Mouse (Mus musculus) B cell, adult 2 months (primary cell): Measurements from ENCODE around the gene Tigd3.
"Not testable (repeated sequence)": the region's sequence is repeated elsewhere in the genome, so short reads cannot be mapped to it uniquely, and the experiment has no call there.

Experiments
- DNase-seq, 2 experiments: peaks; one replicate each; pipeline ENCODE4 v3.0.0; 2022

Gene Tigd3

DNA sequence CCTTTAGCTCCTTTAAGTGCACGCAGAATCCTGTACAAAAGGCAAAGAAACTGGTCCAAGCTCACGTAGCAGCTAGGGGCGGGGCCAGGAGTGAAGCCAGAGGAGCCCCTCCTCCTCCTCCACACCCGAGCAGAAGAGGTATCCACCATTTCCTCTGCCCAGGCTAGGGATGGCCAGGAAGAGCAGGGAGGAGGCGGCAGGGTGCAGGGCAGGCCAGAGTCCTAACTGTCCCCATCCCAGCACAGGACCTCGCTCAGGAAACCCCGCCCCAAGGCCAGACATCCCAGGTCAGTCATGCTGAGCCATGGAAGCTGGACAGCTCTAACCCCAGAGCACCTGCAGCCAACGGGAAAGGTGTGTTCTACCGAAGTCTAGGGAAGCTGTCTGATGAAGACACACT, 27.8 kb upstream of the Tigd3 start:
- no peak for DNase-seq

GRCm38 (mm10) chr19:5913007-5913719, 19.2 kb upstream of the Tigd3 start, which contains the start of gene Dpf2:
Gene Dpf2, minus strand, starts transcription at chr19:5913010.
- no peak for DNase-seq

DNA sequence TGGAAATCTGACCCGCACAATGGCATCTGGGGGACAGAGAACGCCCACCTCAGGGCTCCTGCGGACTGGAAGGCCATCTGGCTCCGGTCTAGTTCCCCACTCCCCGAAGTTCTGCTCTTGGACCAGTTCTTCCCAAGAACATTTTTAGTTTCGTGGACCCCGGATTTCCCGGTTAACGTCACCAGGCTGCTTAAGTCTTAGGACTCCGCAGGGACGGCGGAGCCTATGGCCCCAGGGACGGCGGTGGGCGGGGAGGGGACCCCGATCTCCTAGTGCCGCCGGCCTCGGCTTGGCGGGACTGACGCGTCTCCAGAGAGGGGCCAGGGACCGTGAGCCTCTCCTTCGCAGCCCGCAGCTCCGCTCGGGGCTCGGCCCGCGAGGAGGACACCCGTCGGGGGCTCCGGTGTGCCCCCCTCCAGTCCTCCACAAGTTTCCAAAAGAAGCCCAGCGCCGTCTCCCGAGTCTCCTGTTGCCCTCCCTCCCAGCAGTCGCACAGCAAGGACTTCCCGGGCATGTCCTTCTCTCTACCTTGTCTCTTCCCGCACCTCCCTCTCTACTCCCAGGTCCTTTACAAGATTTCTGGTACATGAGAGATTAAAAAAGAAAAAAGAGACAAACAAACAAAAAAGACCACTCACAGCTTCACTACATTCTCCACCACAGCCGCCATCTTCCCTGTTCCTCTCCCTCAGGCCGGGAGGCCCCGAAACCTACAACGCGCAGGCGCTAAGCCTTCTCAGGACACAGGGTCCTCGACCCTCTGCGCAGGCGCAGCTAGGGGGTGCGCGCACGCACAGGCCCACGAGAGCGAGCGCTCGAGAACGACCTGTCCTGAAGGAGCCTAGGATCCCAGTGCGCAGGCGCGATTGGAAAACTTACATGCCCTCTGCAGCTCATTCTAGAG, 18.4 kb upstream of the Tigd3 start:
- DNase-seq, result peak; percentile 97

DNA sequence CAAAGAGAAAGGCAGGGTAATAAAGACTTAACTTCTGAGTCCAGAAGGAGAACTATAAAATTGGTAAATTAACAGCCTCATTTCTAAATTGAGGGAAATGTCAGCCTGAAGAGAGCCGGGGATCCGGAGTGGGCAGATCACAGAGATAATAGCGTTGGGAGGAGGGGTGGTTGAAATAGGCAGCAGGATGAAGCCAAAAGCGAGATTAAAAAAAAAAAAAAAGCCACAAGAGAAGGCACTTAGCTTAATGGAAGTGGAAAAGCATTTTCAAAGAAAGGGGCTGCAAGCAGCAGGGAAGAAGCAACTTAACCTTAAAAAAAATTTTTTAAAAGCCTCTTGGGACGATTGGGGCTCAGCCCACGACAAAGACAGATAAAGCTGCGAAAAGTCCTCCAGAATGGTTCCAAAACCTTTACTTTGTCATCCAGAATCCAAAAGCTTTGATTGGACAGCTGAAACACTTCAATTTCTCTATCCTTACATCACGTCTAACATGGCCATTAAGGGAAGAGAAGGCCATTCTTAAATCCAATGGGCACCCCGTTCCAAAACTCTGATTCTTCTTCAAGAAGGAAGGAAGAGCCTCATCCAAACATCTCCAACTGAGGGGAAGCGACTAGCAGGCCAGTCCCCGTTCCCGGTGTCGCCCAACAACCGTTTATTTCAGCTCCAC, 17.6 kb upstream of the Tigd3 start:
- DNase-seq, result no peak

DNA sequence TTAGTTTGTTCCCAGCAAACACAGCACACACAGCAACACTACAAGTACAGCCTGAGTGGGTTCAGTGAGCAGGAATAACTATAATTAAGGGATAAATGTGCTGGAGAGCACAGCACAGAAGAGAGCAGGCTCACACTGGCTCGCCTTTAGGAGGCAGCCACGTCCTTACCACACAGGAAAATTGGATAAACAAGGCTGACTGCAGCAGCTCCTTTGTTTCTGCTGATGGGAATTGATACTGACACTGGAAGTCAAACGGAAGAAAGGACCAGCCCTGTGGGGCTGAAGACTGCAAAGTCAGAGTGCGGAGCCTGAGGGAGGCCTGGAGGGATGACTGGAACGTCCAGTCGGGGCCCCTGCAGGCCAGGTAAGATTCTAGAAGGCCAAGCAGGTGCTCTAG, 16.3 kb upstream of the Tigd3 start:
- DNase-seq, result no peak

- no peak for DNase-seq
These were observed 13.3 kb upstream of the Tigd3 start for GRCm38 (mm10) chr19:5907275-5907674.

DNA sequence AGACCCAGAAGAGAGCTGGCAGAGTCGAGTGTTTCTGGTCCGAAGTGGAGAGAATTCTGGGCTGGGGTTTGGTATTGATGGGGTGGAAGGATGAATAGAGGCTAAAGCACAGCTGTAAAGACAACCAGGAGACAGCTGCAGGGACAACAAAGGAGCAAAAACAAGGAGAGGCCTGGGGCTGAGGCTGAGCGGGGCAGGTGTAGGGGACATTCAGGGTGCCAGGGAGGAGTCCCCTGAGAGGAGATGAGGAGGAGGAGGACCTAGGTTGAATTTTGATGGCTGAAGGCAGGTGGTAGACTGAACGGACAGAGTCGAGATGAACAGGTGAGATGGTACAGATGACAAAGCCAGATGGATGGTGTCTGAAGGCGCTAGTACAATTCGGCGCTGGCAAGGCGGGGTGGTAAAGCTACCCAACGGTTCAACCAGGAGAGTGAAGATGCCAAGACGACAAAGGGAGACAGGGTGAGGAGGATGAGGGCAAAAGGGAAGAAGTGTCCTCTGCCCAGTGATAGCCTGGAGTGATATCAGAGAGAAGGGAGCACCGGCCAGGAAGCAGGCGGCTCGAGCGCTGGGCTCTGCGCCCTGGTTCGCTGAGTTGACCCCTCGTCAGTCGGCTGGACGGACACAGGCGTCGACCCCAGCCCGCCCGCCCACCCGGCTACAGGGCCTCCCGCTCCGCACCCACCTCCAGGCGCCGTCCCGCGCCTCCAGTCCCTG, 507 bp downstream of the Tigd3 start:
- peak in 1 of 2 experiments; percentile 10 for DNase-seq

DNA sequence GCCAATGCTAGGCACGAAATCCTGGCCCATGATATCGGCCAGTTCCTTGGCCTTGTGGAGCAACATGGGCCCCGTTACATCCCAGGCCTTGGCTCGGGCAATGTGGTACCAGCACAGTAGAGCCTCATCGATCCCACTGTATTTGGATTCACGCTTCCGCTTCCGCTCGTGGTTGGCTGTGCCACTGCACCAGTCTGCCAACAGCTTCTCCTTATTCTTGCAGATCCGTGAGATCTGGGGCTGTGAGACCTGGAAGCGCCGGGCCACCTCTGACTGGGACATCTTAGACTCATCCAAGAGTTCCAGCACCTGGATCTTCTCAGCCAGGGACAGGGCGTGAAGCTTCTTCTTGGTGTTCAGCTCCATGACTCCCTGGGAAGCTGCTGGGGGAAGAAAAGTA, 1.2 kb downstream of the Tigd3 start:
- DNase-seq, result no peak

GRCm38 (mm10) chr19:5892262-5892661, 1.7 kb downstream of the Tigd3 start:
- no peak for DNase-seq

- DNase-seq, result no peak
These were observed 2.3 kb downstream of the Tigd3 start for GRCm38 (mm10) chr19:5891521-5892258.

- DNase-seq, result no peak
These were observed 4.7 kb downstream of the Tigd3 start for GRCm38 (mm10) chr19:5889211-5889610.

DNA sequence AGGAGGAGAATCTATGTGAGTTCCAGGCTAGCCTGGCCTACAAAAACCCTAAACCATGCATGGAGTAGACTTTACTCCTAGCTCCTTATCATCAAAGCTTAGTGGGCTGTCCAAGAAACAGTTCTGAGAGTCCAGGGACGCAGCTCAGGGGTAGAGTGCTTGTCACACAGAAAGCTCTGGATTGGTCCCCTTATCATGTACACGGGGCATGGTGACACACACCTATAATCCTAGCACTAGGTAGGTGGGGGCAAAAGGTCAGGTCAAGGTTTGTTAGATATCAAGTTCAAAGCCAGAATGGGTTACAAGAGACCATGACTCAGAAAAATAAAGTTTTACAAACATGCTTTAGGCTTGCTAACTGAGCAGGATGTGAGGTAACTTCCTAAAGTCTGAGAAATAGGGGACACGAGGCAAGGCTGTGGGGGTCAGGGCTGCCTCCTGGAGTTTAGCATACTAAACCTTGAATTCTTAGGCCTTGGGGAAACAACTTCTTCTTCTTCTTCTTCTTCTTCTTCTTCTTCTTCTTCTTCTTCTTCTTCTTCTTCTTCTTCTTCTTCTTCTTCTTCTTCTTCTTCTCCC, 6.6 kb downstream of the Tigd3 start:
- no peak for DNase-seq

- DNase-seq, result peak; percentile 37 to 38
These were observed 8.1 kb downstream of the Tigd3 start for GRCm38 (mm10) chr19:5885838-5886237.

DNA sequence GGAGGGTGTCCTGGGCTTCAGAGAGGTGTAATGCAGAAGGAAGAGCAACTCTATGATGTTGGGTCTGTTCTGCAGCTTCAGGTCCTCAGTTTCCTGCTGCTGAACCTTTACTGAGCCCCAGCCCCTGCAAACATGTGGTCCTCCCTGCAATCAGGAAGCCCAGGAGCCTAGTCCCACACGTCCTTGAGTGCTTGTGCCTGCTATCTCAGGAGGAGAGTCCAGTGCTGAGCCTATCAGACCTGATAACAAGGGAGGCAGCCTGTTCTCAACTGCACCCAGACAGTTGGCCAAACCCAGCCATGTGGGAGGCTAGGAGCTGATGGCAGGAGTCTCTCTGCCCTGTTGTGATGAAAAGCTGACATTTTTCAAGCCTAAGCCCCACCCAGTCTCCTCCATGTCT, 10.0 kb downstream of the Tigd3 start:
- no peak for DNase-seq

DNA sequence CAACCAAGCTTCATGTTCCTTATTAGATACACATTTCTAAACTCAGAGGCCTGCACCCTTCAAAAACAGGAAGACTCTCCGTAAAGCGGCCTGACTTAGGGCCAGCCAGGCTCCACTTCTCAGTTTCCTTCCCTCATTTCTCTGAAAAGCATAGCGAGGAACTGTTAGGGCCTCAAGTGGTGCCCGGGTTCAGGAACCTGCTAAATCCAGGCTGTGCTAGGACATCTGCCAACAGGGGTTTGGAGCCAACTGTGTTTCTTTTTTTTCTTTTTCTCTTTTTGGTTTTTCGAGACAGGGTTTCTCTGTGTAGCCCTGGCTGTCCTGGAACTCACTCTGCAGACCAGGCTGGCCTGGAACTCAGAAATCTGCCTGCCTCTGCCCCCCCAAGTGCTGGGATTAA, 11.9 kb downstream of the Tigd3 start:
- DNase-seq, result not testable (repeated sequence)

- DNase-seq, result no peak
These were observed 12.8 kb downstream of the Tigd3 start for GRCm38 (mm10) chr19:5881155-5881554.

- no peak for DNase-seq
These were observed 14.2 kb downstream of the Tigd3 start for GRCm38 (mm10) chr19:5879735-5880134.

- no peak for DNase-seq
These were observed 15.0 kb downstream of the Tigd3 start for GRCm38 (mm10) chr19:5878916-5879315.

GRCm38 (mm10) chr19:5878362-5878722, 15.6 kb downstream of the Tigd3 start:
- no peak for DNase-seq

DNA sequence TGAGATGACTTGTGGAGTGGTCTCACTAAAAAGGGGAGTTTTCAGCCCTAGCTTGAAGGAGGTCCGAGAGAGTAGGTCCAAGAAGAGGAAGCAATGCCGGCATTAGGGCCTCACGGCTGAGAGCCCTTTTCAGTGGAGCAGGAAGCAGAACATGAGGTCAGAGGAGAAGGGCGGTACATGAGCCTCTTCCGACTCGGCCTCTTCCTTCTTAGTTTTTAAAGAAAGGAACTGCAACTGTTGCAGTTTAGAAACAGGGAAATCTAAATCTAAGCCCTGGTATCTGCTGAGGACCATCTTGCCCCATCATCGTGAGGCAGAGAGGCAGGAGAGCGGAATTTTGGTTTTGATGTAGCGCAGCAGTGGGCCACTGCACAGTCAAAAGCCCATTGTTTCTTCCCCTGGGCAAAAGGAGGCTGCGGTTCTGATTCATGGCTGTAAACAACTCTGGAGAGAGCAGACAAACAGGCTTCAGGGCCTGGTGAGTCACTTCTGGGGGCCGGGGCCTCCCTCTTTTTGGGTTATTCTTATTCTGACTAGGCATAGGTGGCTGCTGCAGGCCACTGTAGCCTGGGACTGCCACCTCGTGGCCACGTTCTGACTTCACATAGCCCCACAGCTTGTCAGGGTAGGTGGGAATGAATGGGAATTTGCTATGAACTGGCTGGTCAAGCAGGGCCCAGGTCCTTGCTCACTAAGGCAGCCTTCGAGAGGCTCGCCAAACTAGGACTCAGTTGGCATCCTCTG, 16.2 kb downstream of the Tigd3 start, which contains the start of gene Slc25a45:
Gene Slc25a45 (plus strand): TSS at position 191 of the 744 bp plus-strand sequence.
- peak; percentile 77 to 79 for DNase-seq

DNA sequence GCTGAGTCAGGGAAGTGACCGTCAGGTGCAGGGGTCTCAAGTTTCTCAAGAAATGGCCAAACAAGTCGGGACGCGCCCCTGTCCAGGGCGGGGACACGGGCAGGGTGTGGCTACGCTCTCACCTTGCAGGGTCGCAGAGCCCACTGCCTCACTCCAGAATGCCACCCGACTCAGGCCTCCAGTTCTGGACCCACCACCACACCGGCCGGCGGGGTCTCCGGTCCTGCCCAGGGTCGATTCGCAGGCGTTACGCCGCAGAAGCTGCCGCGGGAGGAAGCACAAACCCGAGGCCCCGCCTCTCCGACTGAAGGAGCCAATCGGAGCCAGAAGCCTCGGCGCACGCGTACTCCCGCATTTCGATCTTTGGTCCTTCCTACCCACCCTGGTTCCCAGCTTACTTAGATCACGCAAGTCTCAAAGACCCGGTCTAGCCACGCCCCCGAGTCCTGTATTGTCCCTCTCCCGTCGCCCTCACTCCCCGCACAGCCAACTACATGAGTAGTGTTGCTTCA, 18.9 kb downstream of the Tigd3 start, which contains the start of gene Frmd8:
Gene Frmd8 (minus strand): TSS at position 306 of the 512 bp plus-strand sequence.
- DNase-seq, result peak; percentile 89
